Mouse (Mus musculus): ENCODE measurements at regions not wholly inside any gene's neighbourhood (a gene's known extent, or its start where the extent isn't known, plus 50 kb on each side); places are given as distances from the start of the nearest gene placed in this dataset.

GRCm38 (mm10) chr8:44687126-44687525 is 248.1 kb upstream of the Fat1 start:
- no peak for TF ChIP-seq CTCF (IDR thresholded peaks at IDR 0.05; ENCODE audit: insufficient read depth, low read length)
- no peak for TF ChIP-seq POLR2A (IDR thresholded peaks at IDR 0.05; ENCODE audit: borderline replicate concordance, extremely low read depth, low read depth, low read length)

Measured in lung, adult 2 months (tissue).